In genomic region chr19:7105544-7105943, GRCm38 (mm10) we compare ENCODE assay signal across 12 mouse cellular contexts. TPM values are rescaled to one million over a fixed set of nuclear protein-coding genes. Genes with fewer than 3 reads are reported as not detected.
A peak's percentile ranks its signal among the peaks of the same experiment; 100 is the strongest.
DNase-seq lines count a peak whose midpoint lies in the region; ATAC-seq lines count a peak whose summit lies in the region.
"Had no signal": no experiment of that assay in that cellular context is flagged by ENCODE, and none has a peak within 500 bp of the region (broad histone marks: within the 10 kb centered on the region; RNA-seq: fewer than 3 reads in every experiment).

Gene Flrt1 (minus strand): TSS chr19:7105729.

- no peak within 1 kb of the TSS; the same call in 1 of the 2 replicates for H3K4me2 ChIP-seq in kidney, embryonic 14.5 days (replicated peaks; ENCODE audit: low read depth, low read length)
- no peak within 1 kb of the TSS for H3K4me2 ChIP-seq in hindbrain, embryonic 12.5 days (replicated peaks)
- no peak within 1 kb of the TSS for H3K4me2 ChIP-seq in limb, embryonic 11.5 days (ENCODE audit: low read depth, severe bottlenecking)

- DNase-seq in kidney, adult 18-20 months = no peak
- DNase-seq in embryonic facial prominence, embryonic 10.5 days (ENCODE audit: low spot score) = no peak
- DNase-seq in limb, embryonic 11.5 days (ENCODE audit: low spot score) = no peak
- DNase-seq in testis, postnatal 14 days (ENCODE audit: low spot score) = no peak
- no peak for DNase-seq in cerebellum, adult 9-10 months
- DNase-seq in heart, adult 8-10 months (ENCODE audit: low spot score) = no peak
- DNase-seq: cerebellum, adult 9-11 months; right cerebral cortex, adult 18-20 months had no signal

- H3K27me3 ChIP-seq in kidney, embryonic 14.5 days (ENCODE audit: control insufficient read depth, insufficient read depth, low read length) = peaks cover 11% of the 10 kb centered on the region; the same call in 1 of the 2 replicates
- H3K27me3 ChIP-seq in embryonic facial prominence, embryonic 10.5 days (replicated peaks; ENCODE audit: low read depth, poor library complexity, severe bottlenecking) = peaks cover 81% of the 10 kb centered on the region
- peaks cover 23% of the 10 kb centered on the region for H3K27me3 ChIP-seq in hindbrain, embryonic 12.5 days
- H3K27me3 ChIP-seq in limb, embryonic 11.5 days (ENCODE audit: control insufficient read depth, insufficient read depth, low read length) = peaks cover 5% of the 10 kb centered on the region; the same call in 1 of the 2 replicates

- no peak within 1 kb of the TSS for H3K4me3 ChIP-seq in kidney, embryonic 14.5 days (ENCODE audit: low read length)
- H3K4me3 ChIP-seq in embryonic facial prominence, embryonic 10.5 days = 0 out of 2 replicates have a peak within 1 kb of the TSS, but pooled peaks have one; percentile 4
- H3K4me3 ChIP-seq in hindbrain, embryonic 12.5 days = no peak within 1 kb of the TSS
- no peak within 1 kb of the TSS for H3K4me3 ChIP-seq in limb, embryonic 11.5 days (ENCODE audit: low read depth, low read length)
- H3K4me3 ChIP-seq: megakaryocyte, embryonic 14.5 days had no signal

- H3K4me1 ChIP-seq in kidney, embryonic 14.5 days (ENCODE audit: control insufficient read depth, insufficient read depth, low read length) = peaks cover 54% of the 10 kb centered on the region
- peaks cover 59% of the 10 kb centered on the region for H3K4me1 ChIP-seq in embryonic facial prominence, embryonic 10.5 days
- peaks cover 59% of the 10 kb centered on the region for H3K4me1 ChIP-seq in hindbrain, embryonic 12.5 days
- H3K4me1 ChIP-seq in limb, embryonic 11.5 days (ENCODE audit: control insufficient read depth, insufficient read depth, low read length) = peaks cover 31% of the 10 kb centered on the region

- WGBS in kidney, embryonic 14.5 days = 21% methylated on average over 9 of the region's 9 CpGs
- WGBS in embryonic facial prominence, embryonic 10.5 days = 39% methylated on average over 9 of the region's 9 CpGs
- WGBS in hindbrain, embryonic 12.5 days = 28% methylated on average over 9 of the region's 9 CpGs
- WGBS in limb, embryonic 11.5 days = 63% methylated on average over 9 of the region's 9 CpGs

- H3K27ac ChIP-seq in kidney, embryonic 14.5 days (ENCODE audit: low read depth, low read length) = peak within 1 kb of the TSS; percentile 37; the same call in 1 of the 2 replicates
- H3K27ac ChIP-seq in embryonic facial prominence, embryonic 10.5 days (replicated peaks) = peak within 1 kb of the TSS; percentile 81
- peak within 1 kb of the TSS; percentile 72 for H3K27ac ChIP-seq in hindbrain, embryonic 12.5 days
- H3K27ac ChIP-seq in limb, embryonic 11.5 days (replicated peaks; ENCODE audit: low read depth, low read length) = no peak within 1 kb of the TSS

- H3K36me3 ChIP-seq in kidney, embryonic 14.5 days (ENCODE audit: control insufficient read depth, insufficient read depth, low read length) = no peaks in the 10 kb centered on the region
- H3K36me3 ChIP-seq in embryonic facial prominence, embryonic 10.5 days (replicated peaks) = no peaks in the 10 kb centered on the region
- no peaks in the 10 kb centered on the region for H3K36me3 ChIP-seq in hindbrain, embryonic 12.5 days
- H3K36me3 ChIP-seq in limb, embryonic 11.5 days (ENCODE audit: control insufficient read depth, insufficient read depth, low read length) = no peaks in the 10 kb centered on the region

- H3K9me3 ChIP-seq in kidney, embryonic 14.5 days (ENCODE audit: control insufficient read depth, low read length) = no peaks in the 10 kb centered on the region
- H3K9me3 ChIP-seq in embryonic facial prominence, embryonic 10.5 days = no peaks in the 10 kb centered on the region
- no peaks in the 10 kb centered on the region for H3K9me3 ChIP-seq in hindbrain, embryonic 12.5 days (replicated peaks)
- no peaks in the 10 kb centered on the region for H3K9me3 ChIP-seq in limb, embryonic 11.5 days (ENCODE audit: control insufficient read depth, low read length)
- H3K9me3 ChIP-seq: megakaryocyte, embryonic 14.5 days had no signal

- 0 out of 2 replicates have a peak within 1 kb of the TSS, but pooled peaks have one; percentile 12 for H3K9ac ChIP-seq in kidney, embryonic 14.5 days (ENCODE audit: low read depth, low read length)
- peak within 1 kb of the TSS; percentile 25; the same call in 1 of the 2 replicates for H3K9ac ChIP-seq in hindbrain, embryonic 12.5 days
- H3K9ac ChIP-seq in limb, embryonic 11.5 days (ENCODE audit: low read length) = peak within 1 kb of the TSS; percentile 38; the same call in 1 of the 2 replicates

- ATAC-seq in kidney, embryonic 14.5 days (ENCODE audit: low FRiP score, low TSS enrichment) = peak; percentile 79
- no peak for ATAC-seq in hindbrain, embryonic 12.5 days (ENCODE audit: low FRiP score)
- no peak for ATAC-seq in limb, embryonic 11.5 days (ENCODE audit: insufficient number of reproducible peaks, low FRiP score, low TSS enrichment, low read depth)

RNA-seq across cellular contexts. Expression of gene Flrt1, which starts in this region (rescaled TPM):
- 3.0 and 5.5 TPM in 2 replicates for polyA plus RNA-seq in kidney, embryonic 14.5 days (2014; fragmentation: Nextera tagmentation; extraction: Ambion mirVana)
- polyA plus RNA-seq in embryonic facial prominence, embryonic 10.5 days (2016; fragmentation: Nextera tagmentation; extraction: Ambion mirVana) = 2.5 and 2.9 TPM in 2 replicates
- 5.5 and 6.6 TPM in 2 replicates for polyA plus RNA-seq in hindbrain, embryonic 12.5 days (2016; fragmentation: Nextera tagmentation; extraction: Ambion mirVana)
- 3.0 and 3.9 TPM in 2 replicates for polyA plus RNA-seq in limb, embryonic 11.5 days (2014; fragmentation: Nextera tagmentation; extraction: Ambion mirVana)
- total RNA-seq in heart, adult 8-10 months (2022) = 1 to 10 TPM in 3 of 4 experiments, under 1 TPM in 1; 0.92 to 2.0 (median 1.4) TPM
- total RNA-seq: CH12.LX had no signal
